Mouse (Mus musculus) lung, embryonic 14.5 days (tissue): ENCODE measurements around the gene Cep126. TPM values are rescaled to one million over a fixed set of nuclear protein-coding genes. Genes with fewer than 3 reads are reported as not detected.

Experiments used
- ATAC-seq: fragments of 200-750 bp; cut with Nextera tagmentation; 2 replicates; pipeline ENCODE4 v1.8.0; 2017; ENCODE audit warnings: mild to moderate bottlenecking, moderate TSS enrichment, moderate library complexity; ENCODE audit not compliant: insufficient read depth
- DNase-seq: peaks from one replicate; pipeline ENCODE4 v3.0.0-alpha.2; 2015
- H3K27ac ChIP-seq: fragments of 300-500 bp; sonication (generic); 2 replicates; pipeline ENCODE4 v1.5.1; 2014; ENCODE audit warnings: low read depth, mild to moderate bottlenecking, moderate library complexity
- H3K27me3 ChIP-seq: fragments of 300-500 bp; sonication (generic); 2 replicates; pipeline ENCODE4 v1.6.1; 2014; ENCODE audit warnings: low read length, control low read depth; ENCODE audit not compliant: insufficient read depth
- H3K36me3 ChIP-seq: fragments of 300-500 bp; sonication (generic); 2 replicates; pipeline ENCODE4 v1.6.1; 2014; ENCODE audit warnings: control low read depth; ENCODE audit not compliant: insufficient read depth
- H3K4me1 ChIP-seq: fragments of 300-500 bp; sonication (generic); 2 replicates; pipeline ENCODE4 v1.6.1; 2014; ENCODE audit warnings: antibody characterized with exemption, control low read depth; ENCODE audit not compliant: insufficient read depth
- H3K4me2 ChIP-seq: fragments of 300-500 bp; sonication (generic); 2 replicates; pipeline ENCODE4 v1.6.1; 2014; ENCODE audit warnings: mild to moderate bottlenecking
- H3K4me3 ChIP-seq: fragments of 300-500 bp; sonication (generic); 2 replicates; pipeline ENCODE4 v1.5.1; 2014; ENCODE audit warnings: low read depth, low read length
- H3K9ac ChIP-seq: fragments of 300-500 bp; sonication (generic); 2 replicates; pipeline ENCODE4 v1.6.1; 2014
- H3K9me3 ChIP-seq: fragments of 300-500 bp; sonication (generic); 2 replicates; pipeline ENCODE4 v1.6.1; 2016; ENCODE audit warnings: low read depth, low read length, control low read depth
- CTCF ChIP-seq: IDR thresholded peaks from 2 replicates; pipeline ENCODE4 v1.5.1; 2016; ENCODE audit warnings: antibody characterized with exemption, low read depth
- WGBS: fragments of 180-500 bp; shearing (Covaris S2); extraction: QIAGEN DNeasy Blood & Tissue Kit; methylation state at CpG from one replicate; pipeline ENCODE4 v1.1.7; 2014; 5-methylcytosine and 5-hydroxymethylcytosine counted together
- polyA plus RNA-seq: library from polyadenylated mRNA; unstranded; fragments of >200 nt; fragmentation: Nextera tagmentation; extraction: Ambion mirVana; gene quantifications from 2 replicates; pipeline ENCODE4 v1.2.1, GENCODE M21; 2014

The Cep126 gene
- polyA plus RNA-seq, 1 experiment from 2014 or later, result 3.8 TPM

DNA sequence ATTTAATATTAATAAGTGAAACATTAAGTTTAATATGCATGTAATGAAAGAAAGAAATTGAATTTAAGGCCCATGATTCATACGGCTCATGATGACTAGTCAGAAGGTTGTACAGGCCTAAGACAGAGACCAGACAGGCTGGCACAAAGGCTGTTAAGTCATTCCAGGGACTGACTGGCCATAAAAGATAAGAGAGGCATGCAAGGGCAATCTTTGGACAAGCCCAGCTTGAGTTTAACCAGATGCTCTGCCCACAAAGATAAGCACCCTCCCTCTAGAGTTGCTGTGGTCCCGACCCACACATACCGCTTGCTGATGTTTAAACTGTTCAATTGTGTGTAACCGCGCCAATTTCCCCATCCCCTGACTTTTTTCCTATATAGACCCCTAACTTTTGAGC is 19.6 kb downstream of the Cep126 start:
- no peak for ATAC-seq
- TF ChIP-seq CTCF, result no peak
- H3K9me3 ChIP-seq, result no peaks in the 10 kb centered on the region; the same call in 1 of the 2 replicates
- no peaks in the 10 kb centered on the region for H3K27me3 ChIP-seq
- no peaks in the 10 kb centered on the region for H3K4me1 ChIP-seq
- no peak overlapping the region for H3K4me3 ChIP-seq
- 93% methylated on average over 5 of the region's 5 CpGs for WGBS
- no peak overlapping the region for H3K4me2 ChIP-seq
- 0 out of 2 replicates have a peak, but pooled peaks cover 6% of the 10 kb centered on the region for H3K36me3 ChIP-seq
- H3K9ac ChIP-seq, result no peak overlapping the region
- no peak for DNase-seq
- H3K27ac ChIP-seq, result no peak overlapping the region

DNA sequence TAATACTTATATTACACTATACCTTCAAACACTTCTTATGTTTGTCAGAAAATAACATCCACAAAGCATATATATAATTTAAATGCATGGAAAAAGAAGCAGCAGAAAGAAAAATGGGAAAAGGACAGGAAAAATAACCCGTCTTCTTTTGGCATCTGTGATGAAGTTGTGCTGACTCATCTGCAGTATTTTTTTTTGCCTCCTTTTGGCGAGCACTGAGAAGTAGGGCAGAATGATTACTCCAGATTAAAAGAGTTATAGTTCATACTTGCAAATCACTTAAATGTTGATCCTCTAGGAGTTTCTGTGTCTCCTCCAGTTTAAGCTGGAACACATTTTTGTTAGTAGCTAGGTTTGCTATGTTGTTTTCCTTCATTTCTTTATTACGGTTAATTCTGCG is 31.0 kb downstream of the Cep126 start:
- no peak overlapping the region for H3K4me3 ChIP-seq
- no peaks in the 10 kb centered on the region for H3K36me3 ChIP-seq
- H3K9ac ChIP-seq, result no peak overlapping the region
- 87% methylated on average over 4 of the region's 4 CpGs for WGBS
- no peak overlapping the region for H3K4me2 ChIP-seq
- H3K27ac ChIP-seq, result no peak overlapping the region
- ATAC-seq (no peak), DNase-seq (no peak)
- H3K27me3 ChIP-seq, result no peaks in the 10 kb centered on the region
- no peaks in the 10 kb centered on the region for H3K9me3 ChIP-seq
- no peaks in the 10 kb centered on the region for H3K4me1 ChIP-seq
- no peak for TF ChIP-seq CTCF

DNA sequence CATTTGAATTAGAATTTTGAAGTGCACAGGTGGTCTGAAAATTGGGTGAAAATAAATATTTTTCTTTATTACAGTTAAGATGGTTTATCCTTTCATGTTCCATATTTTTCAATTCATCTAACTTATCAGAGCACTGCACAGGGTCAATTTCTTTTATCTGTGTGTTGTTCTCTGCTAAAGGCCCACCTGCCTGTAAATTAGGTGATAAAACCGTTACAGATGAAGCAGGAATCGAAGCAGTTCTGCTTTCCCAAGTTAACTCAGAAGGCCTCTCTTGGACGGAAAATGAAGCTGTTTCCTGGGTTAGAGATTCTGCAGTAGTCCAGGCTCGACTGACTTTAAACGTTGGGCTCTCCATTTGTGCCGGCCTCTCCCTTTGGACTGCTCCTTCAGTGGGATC is 33.1 kb downstream of the Cep126 start:
- Histone ChIP-seq H3K9ac (no peak overlapping the region), H3K4me2 (no peak overlapping the region), H3K27me3 (no peaks in the 10 kb centered on the region), H3K27ac (no peak overlapping the region), H3K4me3 (no peak overlapping the region), H3K9me3 (no peaks in the 10 kb centered on the region), H3K36me3 (no peaks in the 10 kb centered on the region), H3K4me1 (no peaks in the 10 kb centered on the region)
- 63% methylated on average over 6 of the region's 6 CpGs for WGBS
- DNase-seq (no peak), ATAC-seq (no peak)
- TF ChIP-seq CTCF, result no peak

DNA sequence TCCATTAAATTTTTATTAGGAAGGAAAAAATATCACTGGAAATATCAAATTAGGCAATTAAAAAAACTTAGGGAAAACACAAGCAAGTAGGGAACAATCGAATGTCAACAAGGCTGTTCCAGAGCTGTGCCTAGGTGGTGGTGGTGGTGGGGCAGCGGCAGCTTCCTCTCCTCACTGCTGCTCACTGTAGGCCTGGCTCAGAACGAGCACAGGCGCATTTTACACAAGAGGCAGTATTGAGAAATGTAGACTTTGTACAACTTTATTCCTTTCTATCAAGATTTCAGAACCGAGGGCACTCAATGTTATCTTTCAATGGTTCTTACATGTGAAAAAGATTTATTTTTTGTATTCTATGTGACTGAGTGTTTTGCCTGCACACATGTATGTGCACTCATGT is 55.2 kb downstream of the Cep126 start:
- no peak for ATAC-seq
- Histone ChIP-seq H3K36me3 (no peaks in the 10 kb centered on the region), H3K27me3 (no peaks in the 10 kb centered on the region), H3K4me3 (no peak overlapping the region), H3K27ac (no peak overlapping the region), H3K9ac (no peak overlapping the region), H3K4me1 (no peaks in the 10 kb centered on the region), H3K9me3 (no peaks in the 10 kb centered on the region), H3K4me2 (no peak overlapping the region)
- WGBS, result 77% methylated on average over 5 of the region's 5 CpGs
- no peak for DNase-seq
- TF ChIP-seq CTCF, result no peak

DNA sequence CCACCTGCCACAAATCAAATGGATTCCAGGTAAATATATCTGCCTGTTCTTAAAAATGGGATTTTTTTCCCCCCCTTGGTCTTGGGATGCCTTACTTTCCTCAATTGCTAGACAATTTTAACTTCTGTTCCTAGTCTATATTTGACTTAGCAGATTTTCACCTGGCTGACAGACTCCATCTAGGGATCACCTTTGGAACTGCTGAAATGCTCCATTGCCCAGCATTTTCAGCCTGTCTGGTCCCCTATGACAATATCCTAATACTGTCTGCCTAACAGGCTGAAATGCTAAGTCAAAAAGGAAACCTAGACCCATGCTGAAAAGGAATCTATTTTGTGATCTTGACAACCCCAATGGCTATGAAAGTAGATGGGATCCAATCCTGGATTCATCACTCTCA is 59.7 kb downstream of the Cep126 start:
- ATAC-seq (no peak), DNase-seq (peak; percentile 54)
- H3K27me3 ChIP-seq, result no peaks in the 10 kb centered on the region
- peak; percentile 55 for TF ChIP-seq CTCF
- no peak overlapping the region for H3K27ac ChIP-seq
- no peaks in the 10 kb centered on the region for H3K4me1 ChIP-seq
- no peak overlapping the region for H3K4me3 ChIP-seq
- no peak overlapping the region for H3K9ac ChIP-seq
- H3K4me2 ChIP-seq, result no peak overlapping the region
- no peaks in the 10 kb centered on the region for H3K36me3 ChIP-seq
- no peaks in the 10 kb centered on the region for H3K9me3 ChIP-seq

DNA sequence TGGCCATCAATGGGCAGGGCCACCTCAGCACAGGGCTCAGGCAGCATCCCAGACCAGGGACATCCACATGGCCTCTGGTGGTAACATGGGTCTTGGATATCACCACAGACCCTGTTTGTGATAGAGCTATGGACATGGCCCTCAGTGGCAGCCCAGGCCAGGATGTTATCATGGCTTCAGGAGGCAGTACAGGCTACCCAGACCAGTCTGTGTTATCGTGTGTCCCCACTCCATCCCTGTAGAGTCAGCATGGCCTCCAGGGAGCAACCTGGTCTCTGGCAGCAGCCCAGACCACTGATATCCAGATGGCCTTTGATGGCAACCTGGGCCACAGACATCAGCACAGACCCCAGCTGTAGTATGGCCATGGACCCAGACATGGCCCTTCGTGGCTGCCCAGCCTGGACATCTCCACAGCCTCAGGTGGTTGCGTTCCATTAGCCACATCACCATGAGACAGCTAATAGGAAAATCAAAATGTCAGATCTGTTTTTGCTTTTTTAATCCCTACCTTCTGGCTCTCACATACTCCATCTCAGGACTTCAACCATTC is 60.8 kb downstream of the Cep126 start:
- Histone ChIP-seq H3K36me3 (no peaks in the 10 kb centered on the region), H3K9ac (no peak overlapping the region), H3K27ac (no peak overlapping the region), H3K9me3 (no peaks in the 10 kb centered on the region), H3K4me2 (no peak overlapping the region), H3K4me1 (no peaks in the 10 kb centered on the region), H3K4me3 (no peak overlapping the region), H3K27me3 (no peaks in the 10 kb centered on the region)
- ATAC-seq (no peak), DNase-seq (no peak)
- no peak for TF ChIP-seq CTCF
- WGBS, result 86% methylated on average over 3 of the region's 3 CpGs

DNA sequence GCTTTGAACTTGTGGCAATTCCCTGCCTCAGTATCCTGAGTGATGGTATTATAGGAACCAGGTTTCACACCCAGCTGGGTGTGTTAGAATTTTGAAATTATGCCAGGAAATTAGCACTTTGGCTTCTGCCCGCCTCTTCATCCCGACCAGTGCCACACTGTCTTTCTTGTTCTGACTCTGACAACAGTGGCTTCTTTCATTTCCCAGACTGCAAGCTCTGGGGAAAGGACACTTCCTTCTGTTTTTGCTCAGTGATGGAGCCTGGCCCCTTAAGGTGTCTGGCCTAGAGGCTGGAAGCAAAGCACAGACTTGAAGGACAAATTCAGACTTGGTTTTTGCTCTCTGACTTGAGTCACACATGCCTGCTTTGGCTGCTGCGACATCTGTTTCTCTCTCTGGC is 74.5 kb downstream of the Cep126 start:
- WGBS, result 68% methylated on average over 3 of the region's 3 CpGs
- no peak for DNase-seq

DNA sequence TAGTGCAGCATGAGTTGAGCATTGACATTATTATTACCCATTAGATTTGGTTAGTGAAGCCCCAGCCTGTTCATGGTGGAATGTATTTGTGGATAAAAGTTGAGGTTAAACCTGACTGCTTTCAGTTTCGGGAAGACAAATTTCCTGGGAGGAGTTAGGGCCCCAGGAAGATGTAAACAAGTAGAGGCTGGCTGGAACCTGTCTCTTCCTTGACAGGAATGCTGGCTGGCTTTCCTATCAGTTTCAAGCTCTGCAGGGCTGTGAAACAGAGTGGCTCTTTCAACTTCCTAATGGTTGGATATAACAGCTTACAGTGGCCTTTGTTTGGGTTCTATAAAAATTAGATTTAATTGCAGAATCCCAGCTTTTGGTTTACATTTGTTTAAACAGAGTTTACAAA is 79.3 kb downstream of the Cep126 start:
- no peaks in the 10 kb centered on the region for H3K27me3 ChIP-seq
- H3K4me1 ChIP-seq, result no peaks in the 10 kb centered on the region
- whole genome bisulfite sequencing, result 6% methylated on average over 1 of the region's 1 CpGs
- DNase-seq (peak; percentile 10), ATAC-seq (no peak)
- no peak overlapping the region for H3K4me3 ChIP-seq
- no peak overlapping the region for H3K9ac ChIP-seq
- H3K27ac ChIP-seq, result no peak overlapping the region
- no peaks in the 10 kb centered on the region for H3K36me3 ChIP-seq
- TF ChIP-seq CTCF, result no peak
- H3K9me3 ChIP-seq, result no peaks in the 10 kb centered on the region
- no peak overlapping the region for H3K4me2 ChIP-seq

More for the DNA sequence above, 74.5 kb downstream of the Cep126 start:
- H3K4me3 ChIP-seq, result no peak overlapping the region
- ATAC-seq, result no peak
- no peak for TF ChIP-seq CTCF
- H3K36me3 ChIP-seq, result no peaks in the 10 kb centered on the region
- H3K27ac ChIP-seq, result no peak overlapping the region
- no peaks in the 10 kb centered on the region for H3K9me3 ChIP-seq
- H3K27me3 ChIP-seq, result no peaks in the 10 kb centered on the region
- H3K9ac ChIP-seq, result no peak overlapping the region
- no peaks in the 10 kb centered on the region for H3K4me1 ChIP-seq
- no peak overlapping the region for H3K4me2 ChIP-seq
